Comparison of ENCODE assay signal across 16 mouse cellular contexts in the genomic region with DNA sequence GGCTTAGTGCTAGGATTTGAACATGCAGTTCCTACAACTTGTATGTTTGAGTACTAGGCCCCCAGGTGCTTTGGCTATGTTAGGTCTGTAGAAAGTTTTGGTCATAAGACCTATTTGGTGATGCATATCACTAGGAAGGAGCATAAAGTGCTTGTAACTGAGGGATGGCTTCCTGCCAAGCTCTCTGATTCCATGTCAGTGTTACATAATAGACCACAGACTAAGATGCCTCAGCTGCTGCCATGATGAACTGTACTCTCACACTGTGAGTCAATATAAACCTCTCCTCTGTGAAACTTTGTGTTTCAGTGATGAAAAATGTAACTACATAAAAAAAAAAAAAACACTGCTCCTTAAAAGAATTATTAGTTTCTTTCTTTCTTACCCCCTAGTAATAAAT.
A peak's percentile ranks its signal among the peaks of the same experiment; 100 is the strongest.
DNase-seq lines count a peak whose midpoint lies in the region; ATAC-seq and TF ChIP-seq lines count a peak whose summit lies in the region.
"Had no signal": no experiment of that assay in that cellular context is flagged by ENCODE, and none has a peak within 500 bp of the region (broad histone marks: within the 10 kb centered on the region; RNA-seq: fewer than 3 reads in every experiment).

No protein-coding gene starts in this region.

- no peak overlapping the region for H3K27ac ChIP-seq in kidney, adult 2 months (ENCODE audit: insufficient read depth, low read depth, low read length)
- H3K27ac ChIP-seq in heart, embryonic 11.5 days (ENCODE audit: low read depth, low read length): no peak overlapping the region
- H3K27ac ChIP-seq: embryonic facial prominence, embryonic 13.5 days; heart, embryonic 13.5 days; hindbrain, embryonic 13.5 days; left cerebral cortex, adult 2 months had no signal

- H3K4me2 ChIP-seq in heart, embryonic 11.5 days: no peak overlapping the region
- H3K4me2 ChIP-seq: embryonic facial prominence, embryonic 13.5 days; heart, embryonic 13.5 days; hindbrain, embryonic 13.5 days; liver, embryonic 11.5 days had no signal

- DNase-seq in kidney, adult 2 months: peak; percentile 19
- DNase-seq in kidney, adult 18-20 months: no peak
- DNase-seq in lung, postnatal 10 days: peak; percentile 3
- no peak for DNase-seq in lung, postnatal 4 days
- peak; percentile 2 for DNase-seq in adrenal gland, postnatal 25 days
- peak; percentile 3 for DNase-seq in skeletal muscle tissue, adult 2 months (ENCODE audit: low read depth, low spot score)
- DNase-seq: forebrain, postnatal 0 days; gastrocnemius, postnatal 10 days; thymus, postnatal 14 days had no signal

- H3K36me3 ChIP-seq in kidney, adult 2 months (ENCODE audit: control insufficient read depth, insufficient read depth, low read length): no peaks in the 10 kb centered on the region
- H3K36me3 ChIP-seq in heart, embryonic 11.5 days (ENCODE audit: control insufficient read depth, insufficient read depth, low read length): no peaks in the 10 kb centered on the region
- H3K36me3 ChIP-seq: embryonic facial prominence, embryonic 13.5 days; heart, embryonic 13.5 days; hindbrain, embryonic 13.5 days had no signal

- H3K4me3 ChIP-seq in kidney, adult 2 months (ENCODE audit: insufficient read depth, low read depth, low read length): no peak overlapping the region
- no peak overlapping the region for H3K4me3 ChIP-seq in heart, embryonic 11.5 days (ENCODE audit: low read depth, low read length)
- H3K4me3 ChIP-seq: embryonic facial prominence, embryonic 13.5 days; heart, embryonic 13.5 days; hindbrain, embryonic 13.5 days; left cerebral cortex, adult 2 months; megakaryocyte, embryonic 14.5 days had no signal

- TF ChIP-seq POLR2A in kidney, adult 2 months (IDR thresholded peaks at IDR 0.05; ENCODE audit: low read depth, low read length): no peak

- H3K9ac ChIP-seq in heart, embryonic 11.5 days (ENCODE audit: low read depth, low read length): no peak overlapping the region
- H3K9ac ChIP-seq: embryonic facial prominence, embryonic 13.5 days; forebrain, postnatal 0 days; heart, embryonic 13.5 days; hindbrain, embryonic 13.5 days had no signal

- no peak for ATAC-seq in heart, embryonic 11.5 days (replicated peaks; ENCODE audit: insufficient number of reproducible peaks, low FRiP score, low TSS enrichment)
- ATAC-seq: forebrain, postnatal 0 days had no signal

- H3K9me3 ChIP-seq in heart, embryonic 11.5 days (replicated peaks; ENCODE audit: control insufficient read depth, low read length): no peaks in the 10 kb centered on the region
- H3K9me3 ChIP-seq: embryonic facial prominence, embryonic 13.5 days; heart, embryonic 13.5 days; hindbrain, embryonic 13.5 days; megakaryocyte, embryonic 14.5 days had no signal

- no peak for TF ChIP-seq CTCF in kidney, adult 2 months (conservative IDR thresholded peaks at IDR 0.05; ENCODE audit: insufficient read depth, insufficient read length, low read depth, low read length)

- H3K4me1 ChIP-seq in kidney, adult 2 months (ENCODE audit: control insufficient read depth, insufficient read depth, low read length): no peaks in the 10 kb centered on the region
- no peaks in the 10 kb centered on the region for H3K4me1 ChIP-seq in heart, embryonic 11.5 days (ENCODE audit: control insufficient read depth, insufficient read depth, low read length)
- H3K4me1 ChIP-seq: embryonic facial prominence, embryonic 13.5 days; heart, embryonic 13.5 days; hindbrain, embryonic 13.5 days; megakaryocyte, embryonic 14.5 days had no signal

- no peaks in the 10 kb centered on the region for H3K27me3 ChIP-seq in kidney, adult 2 months (replicated peaks; ENCODE audit: control insufficient read depth, insufficient read depth, low read length)
- H3K27me3 ChIP-seq in heart, embryonic 11.5 days (ENCODE audit: control insufficient read depth, insufficient read depth, low read length): no peaks in the 10 kb centered on the region
- H3K27me3 ChIP-seq: embryonic facial prominence, embryonic 13.5 days; heart, embryonic 13.5 days; hindbrain, embryonic 13.5 days; megakaryocyte, embryonic 14.5 days had no signal

Comparison
In these comparisons a context has a peak if more than half of its experiments do, and no peak if none do; other contexts are left out.
1. DNase-seq: peak in kidney, adult 2 months (single experiment), lung, postnatal 10 days (single experiment), adrenal gland, postnatal 25 days (single experiment) and skeletal muscle tissue, adult 2 months (single experiment); none in kidney, adult 18-20 months (single experiment) and lung, postnatal 4 days (0 of 2).